Mouse (Mus musculus): Measurements from ENCODE around the gene Gan. TPM values are rescaled to one million over a fixed set of nuclear protein-coding genes. Genes with fewer than 3 reads are reported as not detected.

Gan gene
- polyA plus RNA-seq (2015; fragmentation: Nextera tagmentation; extraction: Ambion mirVana) = 0.79 and 0.98 TPM in 2 replicates

DNA sequence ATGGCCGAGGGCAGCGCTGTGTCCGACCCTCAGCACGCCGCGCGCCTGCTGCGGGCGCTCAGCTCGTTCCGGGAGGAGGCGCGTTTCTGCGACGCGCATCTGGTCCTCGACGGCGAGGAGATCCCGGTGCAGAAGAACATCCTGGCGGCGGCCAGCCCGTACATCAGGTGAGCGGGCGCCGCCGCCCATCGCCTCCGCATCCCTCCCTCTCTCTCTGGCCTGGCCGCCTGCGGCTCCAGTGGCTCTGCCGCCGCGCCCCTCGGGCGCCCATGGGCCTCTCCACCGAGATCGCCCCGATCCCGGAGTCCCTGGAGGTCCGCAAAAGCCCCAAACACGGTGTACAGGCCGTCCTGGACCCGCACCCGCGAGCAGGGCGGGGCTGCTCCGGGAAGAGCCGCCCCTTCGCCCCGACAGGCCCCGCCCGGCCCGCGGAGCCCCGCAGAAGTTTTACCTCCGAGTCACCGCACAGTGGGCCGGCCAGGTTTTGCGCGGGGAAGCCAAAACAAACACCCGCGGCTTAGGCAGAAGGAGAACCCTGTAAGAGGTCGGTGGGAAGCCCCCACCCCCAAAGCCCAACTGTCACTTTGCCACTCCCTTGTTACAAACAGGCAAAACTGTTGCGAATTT is at the start of gene Gan:
TSS of gene Gan (plus strand) at position 1 of the 627 bp plus-strand sequence.
- H3K27ac ChIP-seq (replicated peaks) = peak within 1 kb of the TSS; percentile 92
- peak; percentile 75 for ATAC-seq (ENCODE audit: insufficient read depth)
- peak within 1 kb of the TSS; percentile 86 for H3K4me2 ChIP-seq
- H3K9ac ChIP-seq = peak within 1 kb of the TSS; percentile 80
- H3K36me3 ChIP-seq (replicated peaks) = no peaks in the 10 kb centered on the region
- H3K4me1 ChIP-seq (replicated peaks) = peaks cover 36% of the 10 kb centered on the region
- peak within 1 kb of the TSS; percentile 76 for H3K4me3 ChIP-seq (replicated peaks)
- WGBS (ENCODE audit: insufficient replicate concordance) = under 1% methylated on average over 63 of the region's 65 CpGs
- no peaks in the 10 kb centered on the region for H3K9me3 ChIP-seq (replicated peaks)
- no peaks in the 10 kb centered on the region for H3K27me3 ChIP-seq

DNA sequence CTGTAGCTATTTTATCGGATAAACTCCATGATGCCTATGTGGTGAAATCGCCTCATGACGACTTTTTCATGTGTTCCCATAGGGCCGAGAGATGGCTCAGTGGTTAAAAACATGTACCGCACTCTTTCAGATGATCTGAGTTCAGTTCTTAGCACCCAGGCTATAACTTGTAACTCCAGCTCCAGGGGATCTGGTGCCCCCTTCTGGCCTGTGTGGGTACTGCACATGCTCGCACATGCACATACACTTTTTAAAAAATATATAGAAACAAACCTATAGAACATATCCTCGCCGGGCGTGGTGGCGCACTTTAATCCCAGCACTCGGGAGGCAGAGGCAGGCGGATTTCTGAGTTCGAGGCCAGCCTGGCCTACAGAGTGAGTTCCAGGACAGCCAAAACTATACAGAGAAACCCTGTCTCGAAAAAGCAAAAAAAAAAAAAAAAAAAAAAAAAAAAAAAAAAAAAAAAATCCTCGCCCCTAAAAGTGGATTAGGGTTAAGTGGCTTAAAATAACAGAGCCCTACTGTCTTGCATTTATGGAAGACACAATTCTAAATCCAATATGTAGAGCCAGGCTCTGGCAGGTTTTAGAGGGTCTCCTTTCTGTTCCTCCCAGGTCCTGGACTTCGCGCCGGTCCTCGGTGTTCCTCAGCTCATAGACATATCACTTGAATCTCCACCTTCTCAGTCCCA is 48.8 kb upstream of the Gan start:
- no peak overlapping the region for H3K4me3 ChIP-seq (replicated peaks)
- H3K27ac ChIP-seq (replicated peaks) = no peak overlapping the region
- no peak overlapping the region for H3K4me2 ChIP-seq
- H3K36me3 ChIP-seq (replicated peaks) = peaks cover 6% of the 10 kb centered on the region; the same call in 1 of the 2 replicates
- no peaks in the 10 kb centered on the region for H3K4me1 ChIP-seq (replicated peaks)
- WGBS (ENCODE audit: insufficient replicate concordance) = 78% methylated on average over 19 of the region's 19 CpGs
- H3K27me3 ChIP-seq = no peaks in the 10 kb centered on the region
- no peak overlapping the region for H3K9ac ChIP-seq
- ATAC-seq (ENCODE audit: insufficient read depth) = no peak
- H3K9me3 ChIP-seq (replicated peaks) = no peaks in the 10 kb centered on the region

DNA sequence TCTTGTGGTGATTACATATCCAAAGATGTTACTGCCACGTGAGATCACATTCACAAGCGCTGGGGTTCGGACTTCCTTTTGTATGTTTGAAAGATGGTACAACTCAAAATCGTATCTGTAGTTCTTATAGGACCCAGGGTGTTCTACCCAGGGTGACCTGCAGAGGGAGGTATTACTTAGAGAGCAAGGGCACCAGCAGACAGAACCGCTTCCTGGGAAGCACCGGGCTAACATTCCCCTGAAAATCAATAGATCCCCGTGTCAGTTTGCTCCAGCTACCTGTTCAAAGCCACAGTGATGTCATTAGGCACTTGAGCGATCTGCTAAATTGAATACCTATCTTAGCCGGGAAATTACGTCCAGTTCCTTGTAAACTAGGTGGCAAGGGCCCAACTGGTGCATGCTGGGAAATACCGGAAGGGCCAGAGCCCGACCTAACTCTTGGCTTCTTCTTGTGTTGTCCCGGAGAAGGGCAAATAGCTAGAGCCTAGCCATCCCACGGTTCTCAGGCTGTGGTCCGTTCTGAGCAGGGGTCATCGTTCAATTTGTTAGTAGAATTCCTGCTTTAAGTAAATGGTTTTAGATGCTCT is 48.0 kb upstream of the Gan start:
- 0 out of 2 replicates have a peak, but pooled peaks cover 3% of the 10 kb centered on the region for H3K4me1 ChIP-seq (replicated peaks)
- 46% methylated on average over 16 of the region's 16 CpGs for WGBS (ENCODE audit: insufficient replicate concordance)
- H3K4me3 ChIP-seq (replicated peaks) = no peak overlapping the region
- no peaks in the 10 kb centered on the region for H3K9me3 ChIP-seq (replicated peaks)
- no peak overlapping the region for H3K27ac ChIP-seq (replicated peaks)
- no peak for ATAC-seq (ENCODE audit: insufficient read depth)
- H3K27me3 ChIP-seq = no peaks in the 10 kb centered on the region
- H3K4me2 ChIP-seq = no peak overlapping the region
- H3K36me3 ChIP-seq (replicated peaks) = peaks cover 6% of the 10 kb centered on the region; the same call in 1 of the 2 replicates
- no peak overlapping the region for H3K9ac ChIP-seq

DNA sequence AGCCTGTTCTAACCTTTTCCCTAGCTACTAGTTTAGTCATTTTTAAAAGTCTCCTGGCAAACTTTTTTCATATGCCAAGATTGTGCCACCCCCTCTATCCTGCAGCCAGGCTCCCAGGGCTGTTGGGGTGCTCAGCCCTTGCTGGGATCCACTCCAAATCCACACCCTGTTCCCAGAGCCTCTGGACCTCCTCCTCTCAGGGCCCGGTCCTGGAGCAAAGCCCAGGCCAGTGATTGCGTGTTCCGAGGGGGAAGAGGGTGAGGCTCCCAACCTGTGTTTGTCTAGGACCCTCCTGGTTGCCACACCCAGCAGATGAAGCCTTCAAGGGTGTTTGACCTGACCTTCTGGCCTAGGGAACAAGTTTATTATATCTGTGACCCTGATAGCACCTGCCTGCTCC is 46.3 kb upstream of the Gan start:
- H3K4me2 ChIP-seq = no peak overlapping the region
- H3K36me3 ChIP-seq (replicated peaks) = peaks cover 6% of the 10 kb centered on the region; the same call in 1 of the 2 replicates
- WGBS (ENCODE audit: insufficient replicate concordance) = 68% methylated on average over 3 of the region's 3 CpGs
- ATAC-seq (ENCODE audit: insufficient read depth) = no peak
- H3K27ac ChIP-seq (replicated peaks) = no peak overlapping the region
- no peak overlapping the region for H3K9ac ChIP-seq
- no peaks in the 10 kb centered on the region for H3K9me3 ChIP-seq (replicated peaks)
- H3K4me3 ChIP-seq (replicated peaks) = no peak overlapping the region
- peaks cover 17% of the 10 kb centered on the region for H3K4me1 ChIP-seq (replicated peaks)
- H3K27me3 ChIP-seq = no peaks in the 10 kb centered on the region

DNA sequence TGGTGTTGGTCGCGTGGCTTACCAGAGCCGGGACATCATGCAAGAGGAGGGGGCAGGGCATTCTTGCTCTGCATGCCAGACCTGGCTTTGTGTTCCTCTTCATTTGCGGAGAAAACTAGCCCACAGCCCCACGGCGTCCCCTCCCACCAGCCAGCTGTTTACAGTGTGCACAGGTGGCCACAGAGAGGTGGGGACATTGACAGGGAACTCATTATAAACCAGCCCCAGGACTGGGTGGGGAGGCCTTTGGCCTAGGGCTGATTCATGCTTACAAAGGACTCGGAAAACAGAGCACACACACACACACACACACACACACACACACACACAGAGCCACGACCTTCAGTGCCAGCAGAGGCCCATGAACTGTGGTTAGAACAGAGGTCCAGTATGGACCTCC is 45.7 kb upstream of the Gan start:
- Histone ChIP-seq H3K4me3 (replicated peaks) (no peak overlapping the region), H3K27ac (replicated peaks) (no peak overlapping the region), H3K27me3 (no peaks in the 10 kb centered on the region), H3K36me3 (replicated peaks) (peaks cover 6% of the 10 kb centered on the region; the same call in 1 of the 2 replicates), H3K4me2 (no peak overlapping the region), H3K4me1 (replicated peaks) (peaks cover 17% of the 10 kb centered on the region), H3K9ac (no peak overlapping the region), H3K9me3 (replicated peaks) (no peaks in the 10 kb centered on the region)
- ATAC-seq (ENCODE audit: insufficient read depth) = 0 out of 2 replicates have a peak, but pooled peaks have one; percentile 13
- 26% methylated on average over 8 of the region's 8 CpGs for WGBS (ENCODE audit: insufficient replicate concordance)

DNA sequence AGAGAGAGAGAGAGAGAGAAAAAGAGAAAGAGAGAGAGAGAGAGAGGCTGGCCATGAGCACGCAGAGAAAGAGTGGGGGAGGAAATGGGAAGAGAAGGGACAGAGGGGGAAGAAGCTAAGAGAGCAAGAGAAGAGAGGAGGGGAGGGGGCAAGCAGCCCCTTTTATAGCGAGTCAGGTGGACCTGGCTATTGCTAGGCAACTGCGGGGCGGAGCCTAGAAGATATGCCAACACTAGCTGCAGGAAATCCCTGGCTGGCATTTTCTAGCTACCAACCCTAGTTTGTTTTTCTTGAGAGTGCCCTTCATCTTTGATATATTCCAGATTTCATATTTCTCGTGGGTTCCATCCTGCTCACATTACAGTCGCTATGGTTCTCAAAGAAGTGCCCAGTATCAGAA is 42.8 kb upstream of the Gan start:
- Histone ChIP-seq H3K9ac (no peak overlapping the region), H3K27ac (replicated peaks) (no peak overlapping the region)

DNA sequence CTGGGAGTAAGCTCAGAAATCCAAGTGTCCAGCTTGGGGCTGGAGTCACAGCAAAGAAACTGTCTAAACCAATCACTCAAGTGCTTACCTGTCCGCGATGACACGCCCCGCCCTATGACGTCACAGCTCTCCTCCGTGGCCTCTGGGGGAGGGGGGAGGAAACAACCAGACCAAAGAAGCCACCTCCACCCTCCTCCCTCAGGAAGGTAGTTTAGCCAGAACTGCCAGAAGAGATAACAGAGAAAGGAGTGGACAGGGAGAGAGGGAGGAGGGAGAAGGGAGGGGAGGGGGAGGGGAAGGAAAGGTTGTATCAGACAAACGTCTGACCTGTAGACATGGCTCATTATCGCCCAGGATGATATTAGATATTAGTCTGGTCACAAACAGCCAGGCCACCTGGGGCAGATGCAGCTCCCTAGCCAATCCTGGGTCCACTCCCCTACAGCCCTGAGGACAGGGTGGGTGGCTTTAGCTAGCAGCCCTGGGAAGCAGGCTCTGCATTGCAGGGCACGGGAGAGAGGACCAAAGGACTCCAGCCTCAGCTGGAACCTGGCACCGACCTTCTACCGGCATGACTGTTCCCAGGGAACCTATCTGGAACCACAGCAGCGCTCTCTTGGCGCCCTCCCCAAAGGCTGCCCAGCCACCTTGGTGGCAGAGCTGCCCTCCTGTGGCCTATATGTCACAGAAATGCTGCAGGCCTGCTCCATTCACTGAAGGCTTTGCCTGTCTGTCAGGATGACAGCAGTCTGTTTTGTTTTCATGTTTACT is 42.1 kb upstream of the Gan start:
- 11% methylated on average over 13 of the region's 13 CpGs for WGBS (ENCODE audit: insufficient replicate concordance)
- no peak overlapping the region for H3K9ac ChIP-seq
- H3K9me3 ChIP-seq (replicated peaks) = no peaks in the 10 kb centered on the region
- H3K36me3 ChIP-seq (replicated peaks) = no peaks in the 10 kb centered on the region
- no peak overlapping the region for H3K4me3 ChIP-seq (replicated peaks)
- H3K27ac ChIP-seq (replicated peaks) = no peak overlapping the region
- ATAC-seq (ENCODE audit: insufficient read depth) = peak; percentile 58
- H3K27me3 ChIP-seq = no peaks in the 10 kb centered on the region
- H3K4me1 ChIP-seq (replicated peaks) = peaks cover 17% of the 10 kb centered on the region
- H3K4me2 ChIP-seq = peak overlapping the region; percentile 21

More for the DNA sequence above, 42.8 kb upstream of the Gan start:
- H3K36me3 ChIP-seq (replicated peaks) = no peaks in the 10 kb centered on the region
- WGBS (ENCODE audit: insufficient replicate concordance) = 51% methylated on average over 6 of the region's 6 CpGs
- H3K4me2 ChIP-seq = peak overlapping the region; percentile 21
- H3K9me3 ChIP-seq (replicated peaks) = no peaks in the 10 kb centered on the region
- peaks cover 17% of the 10 kb centered on the region for H3K4me1 ChIP-seq (replicated peaks)
- H3K27me3 ChIP-seq = no peaks in the 10 kb centered on the region
- H3K4me3 ChIP-seq (replicated peaks) = no peak overlapping the region
- ATAC-seq (ENCODE audit: insufficient read depth) = no peak

DNA sequence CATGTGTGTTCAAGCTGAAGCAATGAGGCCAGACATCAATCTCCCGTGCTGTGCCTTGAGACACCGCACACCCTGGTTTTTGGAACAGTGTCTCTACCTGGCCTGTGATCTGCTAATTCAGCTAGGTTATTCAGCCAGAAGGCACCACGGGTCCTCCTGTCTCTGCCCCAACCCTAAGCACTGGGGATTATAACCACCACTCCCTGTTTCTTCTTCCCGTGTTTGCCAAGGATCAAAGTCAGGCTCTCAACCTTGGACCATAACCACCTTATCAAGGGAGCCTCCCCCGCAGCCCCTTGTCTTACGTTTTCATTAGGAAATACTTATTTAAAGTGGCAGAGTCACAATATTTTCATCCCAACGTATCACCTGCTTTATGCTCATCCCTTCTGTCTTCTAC is 41.4 kb upstream of the Gan start:
- Histone ChIP-seq H3K4me1 (replicated peaks) (peaks cover 17% of the 10 kb centered on the region), H3K9ac (no peak overlapping the region), H3K27ac (replicated peaks) (no peak overlapping the region), H3K9me3 (replicated peaks) (no peaks in the 10 kb centered on the region), H3K4me2 (no peak overlapping the region), H3K4me3 (replicated peaks) (no peak overlapping the region), H3K27me3 (no peaks in the 10 kb centered on the region), H3K36me3 (replicated peaks) (no peaks in the 10 kb centered on the region)
- 59% methylated on average over 7 of the region's 7 CpGs for WGBS (ENCODE audit: insufficient replicate concordance)
- ATAC-seq (ENCODE audit: insufficient read depth) = no peak

DNA sequence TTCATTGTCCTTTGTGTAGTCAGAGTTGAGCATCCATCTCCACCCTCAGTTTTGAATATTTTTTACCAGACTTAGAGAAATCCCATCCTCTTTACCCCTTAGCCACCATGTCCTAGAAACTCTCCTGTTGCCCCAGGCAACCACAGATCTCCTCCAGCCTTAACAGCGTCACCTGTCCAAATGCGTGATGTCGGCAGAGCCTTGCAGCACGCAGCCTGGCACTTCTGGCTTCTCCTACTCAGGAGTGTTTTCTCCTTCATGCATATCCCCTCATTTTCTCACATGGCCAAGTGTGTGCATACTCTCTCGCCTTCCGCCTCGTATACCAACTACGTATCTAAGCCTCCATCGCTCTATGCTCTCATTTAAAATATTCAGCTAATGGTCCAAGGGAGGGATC is 39.5 kb upstream of the Gan start:
- H3K27me3 ChIP-seq = no peaks in the 10 kb centered on the region
- no peak overlapping the region for H3K9ac ChIP-seq
- H3K4me3 ChIP-seq (replicated peaks) = no peak overlapping the region
- no peaks in the 10 kb centered on the region for H3K9me3 ChIP-seq (replicated peaks)
- H3K36me3 ChIP-seq (replicated peaks) = no peaks in the 10 kb centered on the region
- WGBS (ENCODE audit: insufficient replicate concordance) = 75% methylated on average over 9 of the region's 9 CpGs
- ATAC-seq (ENCODE audit: insufficient read depth) = no peak
- no peak overlapping the region for H3K27ac ChIP-seq (replicated peaks)
- peaks cover 17% of the 10 kb centered on the region for H3K4me1 ChIP-seq (replicated peaks)
- no peak overlapping the region for H3K4me2 ChIP-seq

DNA sequence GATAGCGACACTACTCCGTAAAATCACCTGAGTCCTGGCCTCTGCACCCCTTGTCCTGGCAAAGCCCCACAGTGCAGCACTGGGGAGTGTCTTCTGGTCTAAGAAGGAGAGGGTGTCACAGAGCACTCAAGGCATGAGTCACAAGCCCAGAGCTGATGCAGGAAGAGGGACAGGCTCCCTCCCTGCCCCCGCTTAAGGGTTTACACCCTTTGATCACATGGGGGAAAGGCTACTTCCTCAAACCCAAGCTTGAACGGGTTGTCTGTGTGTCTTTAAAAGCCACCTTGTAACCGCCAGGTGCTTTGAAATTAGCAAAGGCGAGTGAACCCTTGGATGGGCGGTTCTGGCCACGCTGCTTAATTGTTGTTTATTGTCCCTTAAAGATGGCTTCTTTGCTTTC is 36.7 kb upstream of the Gan start:
- H3K27me3 ChIP-seq = no peaks in the 10 kb centered on the region
- WGBS (ENCODE audit: insufficient replicate concordance) = 44% methylated on average over 8 of the region's 8 CpGs
- no peak overlapping the region for H3K27ac ChIP-seq (replicated peaks)
- H3K36me3 ChIP-seq (replicated peaks) = no peaks in the 10 kb centered on the region
- ATAC-seq (ENCODE audit: insufficient read depth) = no peak
- peaks cover 3% of the 10 kb centered on the region for H3K4me1 ChIP-seq (replicated peaks)
- H3K9me3 ChIP-seq (replicated peaks) = no peaks in the 10 kb centered on the region
- H3K4me3 ChIP-seq (replicated peaks) = no peak overlapping the region
- no peak overlapping the region for H3K4me2 ChIP-seq
- no peak overlapping the region for H3K9ac ChIP-seq

Data from liver, embryonic 15.5 days (tissue).